Mouse (Mus musculus) midbrain, embryonic 11.5 days (tissue): ENCODE results near the gene Ube2cbp. TPM values are rescaled to one million over a fixed set of nuclear protein-coding genes. Genes with fewer than 3 reads are reported as not detected.

Experiments
- ATAC-seq: fragments of 200-750 bp; cut with Nextera tagmentation; 2 replicates; pipeline ENCODE4 v1.8.0; 2017; ENCODE audit warnings: moderate TSS enrichment, moderate library complexity; ENCODE audit not compliant: low FRiP score
- DNase-seq: peaks from one replicate; pipeline ENCODE4 v3.0.0; 2015; ENCODE audit warnings: low spot score; ENCODE audit errors: missing footprints
- H3K27ac ChIP-seq: fragments of 300-500 bp; sonication (generic); 2 replicates; pipeline ENCODE4 v1.5.1; 2014; ENCODE audit warnings: low read depth, low read length
- H3K27me3 ChIP-seq: fragments of 300-500 bp; sonication (generic); 2 replicates; pipeline ENCODE4 v1.6.1; 2014; ENCODE audit warnings: mild to moderate bottlenecking, low read length, moderate library complexity, mixed read lengths; ENCODE audit not compliant: control insufficient read depth, insufficient read depth
- H3K36me3 ChIP-seq: fragments of 300-500 bp; sonication (generic); 2 replicates; pipeline ENCODE4 v1.6.1; 2014; ENCODE audit warnings: mild to moderate bottlenecking, low read length, moderate library complexity, mixed read lengths; ENCODE audit not compliant: control insufficient read depth, insufficient read depth
- H3K4me1 ChIP-seq: fragments of 300-500 bp; sonication (generic); 2 replicates; pipeline ENCODE4 v1.6.1; 2014; ENCODE audit warnings: low read length; ENCODE audit not compliant: control insufficient read depth, insufficient read depth
- H3K4me2 ChIP-seq: fragments of 300-500 bp; sonication (generic); 2 replicates; pipeline ENCODE4 v1.6.1; 2014; ENCODE audit warnings: mild to moderate bottlenecking, moderate library complexity
- H3K4me3 ChIP-seq: fragments of 300-500 bp; sonication (generic); 2 replicates; pipeline ENCODE4 v1.5.1; 2014; ENCODE audit warnings: low read depth, low read length
- H3K9ac ChIP-seq: fragments of 300-500 bp; sonication (generic); 2 replicates; pipeline ENCODE4 v1.6.1; 2014; ENCODE audit warnings: low read length
- H3K9me3 ChIP-seq: fragments of 300-500 bp; sonication (generic); 2 replicates; pipeline ENCODE4 v1.6.1; 2016; ENCODE audit warnings: low read length; ENCODE audit not compliant: control insufficient read depth
- WGBS: fragments of 180-500 bp; shearing (Covaris S2); extraction: QIAGEN DNeasy Blood & Tissue Kit; methylation state at CpG from one replicate; pipeline ENCODE4 v1.1.7; 2014; 5-methylcytosine and 5-hydroxymethylcytosine counted together
- polyA plus RNA-seq: library from polyadenylated mRNA; unstranded; fragments of >200 nt; fragmentation: Nextera tagmentation; extraction: Ambion mirVana; gene quantifications from 2 replicates; pipeline ENCODE4 v1.2.1, GENCODE M21; 2014

The Ube2cbp gene
- polyA plus RNA-seq, 1 experiment from 2014 or later = 6.3 TPM

- H3K27me3 ChIP-seq = no peaks in the 10 kb centered on the region
- ATAC-seq = no peak
Observed at GRCm38 (mm10) chr9:86442248-86442647, 22.5 kb downstream of the Ube2cbp start.

GRCm38 (mm10) chr9:86438337-86439009 is 26.3 kb downstream of the Ube2cbp start:
- Histone ChIP-seq H3K4me1 (no peaks in the 10 kb centered on the region), H3K4me3 (no peak overlapping the region), H3K27ac (no peak overlapping the region), H3K9ac (no peak overlapping the region), H3K27me3 (no peaks in the 10 kb centered on the region), H3K36me3 (no peaks in the 10 kb centered on the region), H3K9me3 (no peaks in the 10 kb centered on the region), H3K4me2 (no peak overlapping the region)
- peak; percentile 61 for ATAC-seq
- 60% methylated on average over 11 of the region's 11 CpGs for WGBS
- no peak for DNase-seq

More at GRCm38 (mm10) chr9:86442248-86442647, 22.5 kb downstream of the Ube2cbp start:
- H3K27ac ChIP-seq = no peak overlapping the region
- 87% methylated on average over 4 of the region's 4 CpGs for WGBS
- H3K4me3 ChIP-seq = no peak overlapping the region
- H3K36me3 ChIP-seq = no peaks in the 10 kb centered on the region
- no peak for DNase-seq
- H3K4me1 ChIP-seq = no peaks in the 10 kb centered on the region
- no peak overlapping the region for H3K4me2 ChIP-seq
- no peak overlapping the region for H3K9ac ChIP-seq
- H3K9me3 ChIP-seq = no peaks in the 10 kb centered on the region; the same call in 1 of the 2 replicates

DNA sequence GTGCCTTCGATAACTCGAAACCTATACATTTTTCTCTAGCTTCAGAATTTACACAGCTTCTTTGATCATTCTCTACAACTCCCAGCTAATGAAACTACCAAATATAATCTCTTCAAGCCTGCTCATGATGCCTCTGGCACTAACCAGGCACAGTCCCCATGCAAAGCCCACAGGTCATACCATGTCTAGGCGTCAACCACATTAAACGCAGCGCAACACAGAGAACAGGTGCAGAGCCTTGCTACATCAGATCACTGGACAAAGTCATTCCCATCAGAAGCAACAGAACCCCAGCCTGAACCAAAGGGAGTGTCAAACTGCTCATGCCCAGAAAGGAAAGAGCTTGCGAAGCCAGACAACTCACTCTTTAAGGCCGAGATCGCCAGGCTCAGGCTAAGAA is 28.1 kb downstream of the Ube2cbp start:
- WGBS = 95% methylated on average over 8 of the region's 8 CpGs
- no peak overlapping the region for H3K4me2 ChIP-seq

GRCm38 (mm10) chr9:86435510-86435909 is 29.2 kb downstream of the Ube2cbp start:
- no peak for DNase-seq
- H3K9me3 ChIP-seq = no peaks in the 10 kb centered on the region
- H3K4me3 ChIP-seq = no peak overlapping the region
- no peak for ATAC-seq
- H3K27me3 ChIP-seq = no peaks in the 10 kb centered on the region
- no peaks in the 10 kb centered on the region for H3K4me1 ChIP-seq
- H3K4me2 ChIP-seq = no peak overlapping the region
- H3K9ac ChIP-seq = no peak overlapping the region
- WGBS = 90% methylated on average over 3 of the region's 3 CpGs
- H3K36me3 ChIP-seq = no peaks in the 10 kb centered on the region
- H3K27ac ChIP-seq = no peak overlapping the region

More for the DNA sequence above, 28.1 kb downstream of the Ube2cbp start:
- H3K4me1 ChIP-seq = no peaks in the 10 kb centered on the region
- DNase-seq (no peak), ATAC-seq (no peak)
- H3K9ac ChIP-seq = no peak overlapping the region
- H3K36me3 ChIP-seq = no peaks in the 10 kb centered on the region
- H3K4me3 ChIP-seq = no peak overlapping the region
- H3K9me3 ChIP-seq = no peaks in the 10 kb centered on the region
- no peaks in the 10 kb centered on the region for H3K27me3 ChIP-seq
- no peak overlapping the region for H3K27ac ChIP-seq

DNA sequence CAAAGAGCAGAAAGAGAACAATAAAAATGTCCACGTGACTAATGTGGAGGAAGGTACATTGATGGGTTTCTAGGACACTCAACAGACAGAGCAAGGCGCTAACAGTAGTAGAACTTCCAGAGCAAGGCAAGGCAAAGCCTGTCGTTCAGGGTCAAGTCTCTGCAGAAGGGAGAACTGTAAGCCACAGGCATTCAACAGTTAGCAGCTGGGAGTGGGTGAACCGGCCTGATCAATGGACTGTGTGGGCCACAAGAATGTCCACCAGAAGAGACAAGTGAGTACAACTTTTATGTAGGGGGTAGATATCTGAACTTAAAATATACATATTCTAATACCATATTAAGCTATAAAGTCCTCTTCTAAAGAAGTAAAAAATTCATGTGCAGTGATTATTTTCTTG is 41.4 kb downstream of the Ube2cbp start:
- H3K4me2 ChIP-seq = no peak overlapping the region
- no peak for DNase-seq
- no peak for ATAC-seq
- no peak overlapping the region for H3K4me3 ChIP-seq
- no peaks in the 10 kb centered on the region for H3K27me3 ChIP-seq
- WGBS = 84% methylated on average over 4 of the region's 4 CpGs
- no peaks in the 10 kb centered on the region for H3K9me3 ChIP-seq
- H3K36me3 ChIP-seq = no peaks in the 10 kb centered on the region
- H3K9ac ChIP-seq = no peak overlapping the region
- H3K4me1 ChIP-seq = no peaks in the 10 kb centered on the region
- H3K27ac ChIP-seq = no peak overlapping the region

DNA sequence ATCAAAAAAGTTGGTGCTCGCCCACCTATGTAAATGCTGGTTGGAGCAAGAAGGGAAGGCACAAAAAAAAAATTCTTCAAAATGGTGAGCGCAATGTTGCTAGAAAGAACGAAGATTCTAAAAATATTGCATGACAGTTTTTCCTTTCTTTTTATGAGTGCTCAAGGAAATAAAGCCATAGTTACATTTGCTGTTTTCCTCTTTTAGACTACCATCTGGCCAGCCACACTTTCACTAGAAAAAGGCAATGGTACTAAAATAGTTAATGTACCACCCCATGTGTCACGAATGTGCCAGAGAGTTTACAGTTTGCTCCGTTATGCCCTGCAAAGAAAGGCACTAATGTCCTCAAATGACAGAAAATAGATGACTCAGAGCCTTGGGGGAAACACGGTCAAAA is 45.4 kb downstream of the Ube2cbp start:
- H3K9ac ChIP-seq = no peak overlapping the region
- no peaks in the 10 kb centered on the region for H3K27me3 ChIP-seq
- DNase-seq (no peak), ATAC-seq (no peak)
- H3K27ac ChIP-seq = no peak overlapping the region
- no peaks in the 10 kb centered on the region for H3K9me3 ChIP-seq
- H3K4me1 ChIP-seq = no peaks in the 10 kb centered on the region
- H3K36me3 ChIP-seq = no peaks in the 10 kb centered on the region
- H3K4me2 ChIP-seq = no peak overlapping the region
- H3K4me3 ChIP-seq = no peak overlapping the region
- 94% methylated on average over 6 of the region's 6 CpGs for WGBS

- no peak for DNase-seq
- H3K4me1 ChIP-seq = no peaks in the 10 kb centered on the region
- no peak for ATAC-seq
- H3K4me2 ChIP-seq = no peak overlapping the region
- no peaks in the 10 kb centered on the region for H3K36me3 ChIP-seq
- WGBS = 95% methylated on average over 1 of the region's 1 CpGs
- H3K9ac ChIP-seq = no peak overlapping the region
- H3K9me3 ChIP-seq = no peaks in the 10 kb centered on the region
- H3K4me3 ChIP-seq = no peak overlapping the region
- H3K27ac ChIP-seq = no peak overlapping the region
- no peaks in the 10 kb centered on the region for H3K27me3 ChIP-seq
Observed at GRCm38 (mm10) chr9:86417971-86418370, 46.8 kb downstream of the Ube2cbp start.

GRCm38 (mm10) chr9:86395785-86396184 is 69.0 kb downstream of the Ube2cbp start:
- H3K4me1 ChIP-seq = no peaks in the 10 kb centered on the region
- no peaks in the 10 kb centered on the region for H3K9me3 ChIP-seq
- no peak overlapping the region for H3K4me3 ChIP-seq
- no peak overlapping the region for H3K4me2 ChIP-seq
- 78% methylated on average over 6 of the region's 6 CpGs for WGBS
- H3K27me3 ChIP-seq = no peaks in the 10 kb centered on the region
- peak; percentile 51 for DNase-seq
- ATAC-seq = no peak
- no peak overlapping the region for H3K9ac ChIP-seq
- H3K27ac ChIP-seq = no peak overlapping the region
- H3K36me3 ChIP-seq = no peaks in the 10 kb centered on the region

GRCm38 (mm10) chr9:86395012-86395411 is 69.7 kb downstream of the Ube2cbp start:
- 88% methylated on average over 1 of the region's 1 CpGs for WGBS

More at GRCm38 (mm10) chr9:86395012-86395411, 69.7 kb downstream of the Ube2cbp start:
- DNase-seq (no peak), ATAC-seq (no peak)
- Histone ChIP-seq H3K27ac (no peak overlapping the region), H3K4me3 (no peak overlapping the region), H3K27me3 (no peaks in the 10 kb centered on the region), H3K4me2 (no peak overlapping the region), H3K4me1 (no peaks in the 10 kb centered on the region), H3K36me3 (no peaks in the 10 kb centered on the region), H3K9me3 (no peaks in the 10 kb centered on the region), H3K9ac (no peak overlapping the region)
